Mouse (Mus musculus): ENCODE data around the gene Nsun3.

DNA sequence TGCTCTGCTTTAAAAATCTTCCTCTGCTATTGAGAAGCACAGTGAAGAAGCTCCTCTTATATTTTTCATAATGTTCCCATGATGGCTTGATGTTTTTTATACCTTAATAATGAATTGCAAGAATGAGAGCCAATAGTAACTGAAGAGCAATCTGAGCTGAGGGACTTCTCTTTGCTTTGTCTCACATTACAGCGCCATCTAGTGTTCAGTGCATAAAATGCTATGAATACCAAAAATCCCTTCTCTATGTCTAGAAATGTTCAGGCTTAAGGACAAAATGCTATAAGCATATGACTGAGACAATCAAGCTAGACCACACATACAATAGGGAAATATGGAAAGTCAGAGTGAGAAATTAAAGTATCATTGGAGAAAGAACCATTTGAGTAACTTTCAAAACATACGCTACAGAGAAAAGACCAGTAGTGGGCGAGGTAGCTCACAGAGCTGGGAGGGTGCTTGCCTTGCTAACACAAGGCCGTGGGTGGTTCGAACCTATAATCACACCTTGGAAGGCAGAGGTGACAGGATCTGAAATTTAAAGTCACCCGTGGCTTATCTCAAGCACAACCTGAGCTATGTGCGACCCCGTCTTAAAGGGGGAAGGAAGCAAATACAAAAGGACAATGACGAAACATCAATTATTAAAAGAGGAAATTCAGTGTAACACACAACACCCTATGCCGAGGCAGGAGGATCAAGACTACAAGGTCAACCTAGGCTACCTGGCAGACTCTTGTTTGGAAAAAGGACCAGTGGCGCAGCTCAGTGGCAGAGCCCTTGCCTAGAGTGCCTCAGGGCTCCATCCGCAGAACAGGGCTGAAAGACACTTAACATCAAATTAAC is 39.8 kb upstream of the Nsun3 start:
- TF ChIP-seq CTCF (IDR thresholded peaks at IDR 0.05; ENCODE audit: extremely low read depth, insufficient read length, insufficient replicate concordance, low read depth, low read length) (no peak), POLR2A (IDR thresholded peaks at IDR 0.05; ENCODE audit: low read depth, low read length) (no peak)
